Comparison of ENCODE assay signal across 21 mouse cellular contexts in genomic region chr11:85672881-85673475, GRCm38 (mm10).
DNase-seq lines count a peak whose midpoint lies in the region; ATAC-seq and TF ChIP-seq lines count a peak whose summit lies in the region.
"Had no signal": no experiment of that assay in that cellular context is flagged by ENCODE, and none has a peak within 500 bp of the region (broad histone marks: within the 10 kb centered on the region; RNA-seq: fewer than 3 reads in every experiment).

No protein-coding gene starts in this region.

- H3K4me3 ChIP-seq in lung, embryonic 14.5 days (ENCODE audit: low read depth, low read length): no peak overlapping the region
- H3K4me3 ChIP-seq in lung, postnatal 0 days (ENCODE audit: low read depth, low read length): no peak overlapping the region
- H3K4me3 ChIP-seq: embryonic facial prominence, embryonic 15.5 days; erythroblast, embryonic 14.5 days; heart, adult 2 months; heart, embryonic 15.5 days; hindbrain, embryonic 10.5 days had no signal

- H3K9me3 ChIP-seq in lung, embryonic 14.5 days (ENCODE audit: low read depth, low read length): no peaks in the 10 kb centered on the region
- no peaks in the 10 kb centered on the region for H3K9me3 ChIP-seq in lung, postnatal 0 days (ENCODE audit: low read length)
- H3K9me3 ChIP-seq: embryonic facial prominence, embryonic 15.5 days; heart, embryonic 15.5 days; hindbrain, embryonic 10.5 days had no signal

- peaks cover 39% of the 10 kb centered on the region for H3K4me1 ChIP-seq in lung, embryonic 14.5 days (ENCODE audit: insufficient read depth)
- peaks cover 15% of the 10 kb centered on the region; the same call in 1 of the 2 replicates for H3K4me1 ChIP-seq in lung, postnatal 0 days (ENCODE audit: insufficient read depth, low read depth, low read length)

- no peaks in the 10 kb centered on the region for H3K27me3 ChIP-seq in lung, embryonic 14.5 days (ENCODE audit: insufficient read depth, low read length)
- H3K27me3 ChIP-seq in lung, postnatal 0 days (replicated peaks; ENCODE audit: insufficient read depth, low read length): no peaks in the 10 kb centered on the region
- H3K27me3 ChIP-seq: CH12.LX; heart, embryonic 15.5 days had no signal

- no peak for TF ChIP-seq CTCF in lung, embryonic 14.5 days (IDR thresholded peaks at IDR 0.05; ENCODE audit: low read depth)
- no peak for TF ChIP-seq CTCF in lung, postnatal 0 days (IDR thresholded peaks at IDR 0.05)

- peak; percentile 88 for TF ChIP-seq EP300 in lung, postnatal 0 days (IDR thresholded peaks at IDR 0.05)

- H3K36me3 ChIP-seq in lung, embryonic 14.5 days (ENCODE audit: insufficient read depth): no peaks in the 10 kb centered on the region
- H3K36me3 ChIP-seq in lung, postnatal 0 days (ENCODE audit: insufficient read depth, low read length): no peaks in the 10 kb centered on the region
- H3K36me3 ChIP-seq: embryonic facial prominence, embryonic 15.5 days; heart, embryonic 15.5 days; hindbrain, embryonic 10.5 days had no signal

- H3K27ac ChIP-seq in lung, embryonic 14.5 days (ENCODE audit: low read depth): peak overlapping the region; percentile 16; the same call in 1 of the 2 replicates
- H3K27ac ChIP-seq in lung, postnatal 0 days (ENCODE audit: low read length): peak overlapping the region; percentile 57
- H3K27ac ChIP-seq: embryonic facial prominence, embryonic 15.5 days; heart, adult 2 months; heart, embryonic 15.5 days; hindbrain, embryonic 10.5 days; hindbrain, embryonic 14.5 days had no signal

- peak; percentile 75 for DNase-seq in lung, embryonic 14.5 days
- DNase-seq in lung, postnatal 14 days: no peak
- DNase-seq in lung, postnatal 0 days (ENCODE audit: low spot score): peak; percentile 92
- DNase-seq in lung, postnatal 4 days: peak; percentile 30 to 65
- DNase-seq in MN1 (ENCODE audit: low spot score): no peak
- no peak for DNase-seq in spleen, postnatal 10 days (ENCODE audit: low spot score in 2 of 2)
- DNase-seq: adrenal gland, postnatal 10 days; cerebellum, adult 11 months; cerebellum, adult 8-10 months; cerebellum, postnatal 14 days; embryo, embryonic 11 days; gastrocnemius, postnatal 10 days; heart, adult 2 months had no signal

- no peak for ATAC-seq in lung, embryonic 14.5 days (ENCODE audit: insufficient read depth)
- ATAC-seq in lung, postnatal 0 days: peak; percentile 82
- ATAC-seq: forebrain, embryonic 16.5 days had no signal

- no peak overlapping the region for H3K9ac ChIP-seq in lung, embryonic 14.5 days
- no peak overlapping the region for H3K9ac ChIP-seq in lung, postnatal 0 days (replicated peaks; ENCODE audit: low read depth)
- H3K9ac ChIP-seq: embryonic facial prominence, embryonic 15.5 days; heart, embryonic 15.5 days; hindbrain, embryonic 14.5 days had no signal

- WGBS in lung, embryonic 14.5 days: 39% methylated on average over 10 of the region's 10 CpGs
- 42% methylated on average over 10 of the region's 10 CpGs for WGBS in lung, postnatal 0 days

- no peak overlapping the region for H3K4me2 ChIP-seq in lung, embryonic 14.5 days
- H3K4me2 ChIP-seq in lung, postnatal 0 days (replicated peaks; ENCODE audit: low read depth, low read length): no peak overlapping the region
- H3K4me2 ChIP-seq: embryonic facial prominence, embryonic 15.5 days; heart, embryonic 11.5 days; heart, embryonic 15.5 days; hindbrain, embryonic 14.5 days had no signal

Comparison
In these comparisons a context has a peak if more than half of its experiments do, and no peak if none do; other contexts are left out.
1. DNase-seq: peak in lung, embryonic 14.5 days (single experiment), lung, postnatal 0 days (single experiment) and lung, postnatal 4 days (2 of 2); none in lung, postnatal 14 days (single experiment), MN1 (single experiment) and spleen, postnatal 10 days (0 of 2).